Mouse (Mus musculus): ENCODE data around the gene Llcfc1. TPM values are rescaled to one million over a fixed set of nuclear protein-coding genes. Genes with fewer than 3 reads are reported as not detected.

Gene Llcfc1
- polyA plus RNA-seq, 1 experiment from 2014 or later = not detected

GRCm38 (mm10) chr6:41706275-41706674, 22.0 kb downstream of the Llcfc1 start:
- peak; percentile 84 for ATAC-seq
- H3K4me1 ChIP-seq (ENCODE audit: insufficient read depth) = peaks cover 19% of the 10 kb centered on the region
- H3K27me3 ChIP-seq (ENCODE audit: insufficient read depth, low read length) = no peaks in the 10 kb centered on the region
- peak overlapping the region; percentile 26 for H3K9ac ChIP-seq (replicated peaks)
- DNase-seq = peak; percentile 39
- H3K27ac ChIP-seq (ENCODE audit: low read depth) = peak overlapping the region; percentile 90
- no peak overlapping the region for H3K4me3 ChIP-seq (ENCODE audit: low read depth, low read length)
- 54% methylated on average over 7 of the region's 7 CpGs for WGBS (ENCODE audit: insufficient replicate concordance)
- TF ChIP-seq CTCF (IDR thresholded peaks at IDR 0.05; ENCODE audit: low read depth) (no peak), EP300 (IDR thresholded peaks at IDR 0.05; ENCODE audit: low read depth) (peak; percentile 69; the same call in 1 of the 2 replicates)
- H3K36me3 ChIP-seq (replicated peaks; ENCODE audit: insufficient read depth, low read length) = peaks cover 11% of the 10 kb centered on the region
- no peaks in the 10 kb centered on the region for H3K9me3 ChIP-seq (ENCODE audit: low read length)
- H3K4me2 ChIP-seq (ENCODE audit: low read depth, low read length) = peak overlapping the region; percentile 46

- DNase-seq (no peak), ATAC-seq (no peak)
- no peak overlapping the region for H3K4me2 ChIP-seq (ENCODE audit: low read depth, low read length)
- no peak overlapping the region for H3K4me3 ChIP-seq (ENCODE audit: low read depth, low read length)
- H3K9me3 ChIP-seq (ENCODE audit: low read length) = no peaks in the 10 kb centered on the region
- no peak overlapping the region for H3K9ac ChIP-seq (replicated peaks)
- WGBS (ENCODE audit: insufficient replicate concordance) = 35% methylated on average over 1 of the region's 1 CpGs
- no peak overlapping the region for H3K27ac ChIP-seq (ENCODE audit: low read depth)
- H3K36me3 ChIP-seq (replicated peaks; ENCODE audit: insufficient read depth, low read length) = no peaks in the 10 kb centered on the region
- TF ChIP-seq EP300 (IDR thresholded peaks at IDR 0.05; ENCODE audit: low read depth) = no peak
- TF ChIP-seq CTCF (IDR thresholded peaks at IDR 0.05; ENCODE audit: low read depth) = no peak
- peaks cover 14% of the 10 kb centered on the region for H3K4me1 ChIP-seq (ENCODE audit: insufficient read depth)
- H3K27me3 ChIP-seq (ENCODE audit: insufficient read depth, low read length) = no peaks in the 10 kb centered on the region
Measured at GRCm38 (mm10) chr6:41710281-41710680, 26.1 kb downstream of the Llcfc1 start.

GRCm38 (mm10) chr6:41721430-41721829, 37.2 kb downstream of the Llcfc1 start:
- 58% methylated on average over 2 of the region's 2 CpGs for WGBS (ENCODE audit: insufficient replicate concordance)
- H3K27me3 ChIP-seq (ENCODE audit: insufficient read depth, low read length) = no peaks in the 10 kb centered on the region
- no peaks in the 10 kb centered on the region for H3K36me3 ChIP-seq (replicated peaks; ENCODE audit: insufficient read depth, low read length)
- H3K27ac ChIP-seq (ENCODE audit: low read depth) = no peak overlapping the region
- no peak overlapping the region for H3K9ac ChIP-seq (replicated peaks)
- DNase-seq = no peak
- no peak overlapping the region for H3K4me2 ChIP-seq (ENCODE audit: low read depth, low read length)
- ATAC-seq = no peak
- H3K4me1 ChIP-seq (ENCODE audit: insufficient read depth) = no peaks in the 10 kb centered on the region
- no peak overlapping the region for H3K4me3 ChIP-seq (ENCODE audit: low read depth, low read length)
- H3K9me3 ChIP-seq (ENCODE audit: low read length) = no peaks in the 10 kb centered on the region
- no peak for TF ChIP-seq EP300 (IDR thresholded peaks at IDR 0.05; ENCODE audit: low read depth)
- TF ChIP-seq CTCF (IDR thresholded peaks at IDR 0.05; ENCODE audit: low read depth) = no peak

GRCm38 (mm10) chr6:41727989-41728609, 43.9 kb downstream of the Llcfc1 start:
- no peak for ATAC-seq
- H3K27me3 ChIP-seq (ENCODE audit: insufficient read depth, low read length) = no peaks in the 10 kb centered on the region

GRCm38 (mm10) chr6:41734719-41735470, 50.7 kb downstream of the Llcfc1 start:
- H3K9me3 ChIP-seq (ENCODE audit: low read length) = no peaks in the 10 kb centered on the region
- no peak overlapping the region for H3K27ac ChIP-seq (ENCODE audit: low read depth)
- no peak overlapping the region for H3K4me3 ChIP-seq (ENCODE audit: low read depth, low read length)
- H3K36me3 ChIP-seq (replicated peaks; ENCODE audit: insufficient read depth, low read length) = no peaks in the 10 kb centered on the region
- TF ChIP-seq EP300 (IDR thresholded peaks at IDR 0.05; ENCODE audit: low read depth) = no peak
- TF ChIP-seq CTCF (IDR thresholded peaks at IDR 0.05; ENCODE audit: low read depth) = no peak
- no peak overlapping the region for H3K4me2 ChIP-seq (ENCODE audit: low read depth, low read length)
- ATAC-seq (no peak), DNase-seq (no peak)
- no peaks in the 10 kb centered on the region for H3K27me3 ChIP-seq (ENCODE audit: insufficient read depth, low read length)
- no peak overlapping the region for H3K9ac ChIP-seq (replicated peaks)
- H3K4me1 ChIP-seq (ENCODE audit: insufficient read depth) = no peaks in the 10 kb centered on the region
- WGBS (ENCODE audit: insufficient replicate concordance) = 74% methylated on average over 5 of the region's 5 CpGs

More at GRCm38 (mm10) chr6:41727989-41728609, 43.9 kb downstream of the Llcfc1 start:
- no peaks in the 10 kb centered on the region for H3K9me3 ChIP-seq (ENCODE audit: low read length)
- no peak overlapping the region for H3K4me3 ChIP-seq (ENCODE audit: low read depth, low read length)
- H3K9ac ChIP-seq (replicated peaks) = no peak overlapping the region
- TF ChIP-seq CTCF (IDR thresholded peaks at IDR 0.05; ENCODE audit: low read depth) (peak; percentile 71), EP300 (IDR thresholded peaks at IDR 0.05; ENCODE audit: low read depth) (no peak)
- no peak overlapping the region for H3K4me2 ChIP-seq (ENCODE audit: low read depth, low read length)
- 55% methylated on average over 1 of the region's 1 CpGs for WGBS (ENCODE audit: insufficient replicate concordance)
- H3K36me3 ChIP-seq (replicated peaks; ENCODE audit: insufficient read depth, low read length) = no peaks in the 10 kb centered on the region
- no peak overlapping the region for H3K27ac ChIP-seq (ENCODE audit: low read depth)
- DNase-seq = peak; percentile 46
- no peaks in the 10 kb centered on the region for H3K4me1 ChIP-seq (ENCODE audit: insufficient read depth)

Other genes starting within 250 kb of the Llcfc1 start
- 2.3 TPM in 1 of 2 replicates, not detected in the other for gene Gm10334, start 238.3 kb upstream of the Llcfc1 start, polyA plus RNA-seq (2015; fragmentation: Nextera tagmentation; extraction: Ambion mirVana)
- 4.4 TPM in 1 of 2 replicates, not detected in the other for gene Prss1, start 225.5 kb upstream of the Llcfc1 start, polyA plus RNA-seq (2015; fragmentation: Nextera tagmentation; extraction: Ambion mirVana)
- 0.18 and 10.5 TPM in 2 replicates for gene Prss2, start 162.6 kb upstream of the Llcfc1 start, polyA plus RNA-seq (2015; fragmentation: Nextera tagmentation; extraction: Ambion mirVana)
- gene Ephb6, start 78.9 kb upstream of the Llcfc1 start, polyA plus RNA-seq (2015; fragmentation: Nextera tagmentation; extraction: Ambion mirVana) = 0.25 and 0.28 TPM in 2 replicates
- not detected in 2 replicates for gene Trpv6, start 48.0 kb upstream of the Llcfc1 start, polyA plus RNA-seq (2015; fragmentation: Nextera tagmentation; extraction: Ambion mirVana)
- 0.11 TPM in 1 of 2 replicates, not detected in the other for gene Trpv5, start 3.7 kb upstream of the Llcfc1 start, polyA plus RNA-seq (2015; fragmentation: Nextera tagmentation; extraction: Ambion mirVana)
- 58.6 and 66.7 TPM in 2 replicates for gene Kel, start 19.9 kb downstream of the Llcfc1 start, polyA plus RNA-seq (2015; fragmentation: Nextera tagmentation; extraction: Ambion mirVana)
- gene Olfr459, start 90.7 kb downstream of the Llcfc1 start, polyA plus RNA-seq (2015; fragmentation: Nextera tagmentation; extraction: Ambion mirVana) = not detected in 2 replicates
- not detected in 2 replicates for gene Pip, start 163.1 kb downstream of the Llcfc1 start, polyA plus RNA-seq (2015; fragmentation: Nextera tagmentation; extraction: Ambion mirVana)
- gene Sval2, start 168.6 kb downstream of the Llcfc1 start, polyA plus RNA-seq (2015; fragmentation: Nextera tagmentation; extraction: Ambion mirVana) = not detected in 2 replicates